Mouse (Mus musculus) urinary bladder, adult 18-20 months (tissue): ENCODE results near the gene Ltbp1.
A peak's percentile ranks its signal among the peaks of the same experiment; 100 is the strongest.

ENCODE experiments used
- DNase-seq, 2 experiments: peaks; one replicate each; pipeline ENCODE4 v3.0.0; 2022; ENCODE audit warnings: low spot score in 2 of 2, mixed read lengths in 2 of 2

The Ltbp1 gene

GRCm38 (mm10) chr17:75005281-75005684 lies at the start of gene Ltbp1:
TSS of gene Ltbp1 (plus strand) at chr17:75005568.
- DNase-seq = peak; percentile 50 to 61

DNA sequence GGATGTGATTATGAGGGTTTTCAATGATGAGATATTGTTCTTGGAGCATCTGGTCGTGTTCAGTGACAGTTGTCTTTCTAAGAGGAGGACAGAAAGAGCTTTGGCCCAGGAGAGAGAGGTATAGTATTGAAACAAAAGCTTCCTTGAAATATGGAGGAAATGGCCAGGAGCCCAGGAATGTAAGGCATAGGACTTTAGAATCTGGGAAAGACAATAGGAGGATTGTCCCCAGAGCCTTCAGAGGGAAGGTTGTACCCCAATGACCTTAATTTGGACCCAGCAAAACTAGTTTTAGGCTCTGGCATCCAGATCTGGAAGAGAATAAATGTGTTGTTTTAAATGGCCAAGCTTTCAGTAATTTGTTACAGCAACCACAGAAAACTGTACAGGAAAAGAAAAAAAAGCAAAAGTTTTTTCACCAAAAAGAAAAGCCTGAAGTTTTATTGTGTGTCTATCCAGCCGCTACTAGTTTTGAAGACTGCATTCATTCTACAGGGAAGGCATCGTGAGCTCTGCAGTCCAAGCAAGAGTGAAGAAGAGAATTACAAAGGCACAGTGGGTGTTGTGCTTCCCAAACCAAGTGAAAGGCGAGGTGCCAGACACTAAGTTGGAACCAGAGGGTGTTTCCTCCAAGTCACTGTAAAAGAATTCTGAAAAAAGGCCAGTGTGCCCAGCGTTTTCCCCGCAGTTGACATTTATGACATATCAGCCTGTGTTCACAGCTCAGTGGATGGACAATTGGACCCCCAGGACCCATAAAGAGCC lies 45.7 kb upstream of the Ltbp1 start:
- DNase-seq = no peak

DNA sequence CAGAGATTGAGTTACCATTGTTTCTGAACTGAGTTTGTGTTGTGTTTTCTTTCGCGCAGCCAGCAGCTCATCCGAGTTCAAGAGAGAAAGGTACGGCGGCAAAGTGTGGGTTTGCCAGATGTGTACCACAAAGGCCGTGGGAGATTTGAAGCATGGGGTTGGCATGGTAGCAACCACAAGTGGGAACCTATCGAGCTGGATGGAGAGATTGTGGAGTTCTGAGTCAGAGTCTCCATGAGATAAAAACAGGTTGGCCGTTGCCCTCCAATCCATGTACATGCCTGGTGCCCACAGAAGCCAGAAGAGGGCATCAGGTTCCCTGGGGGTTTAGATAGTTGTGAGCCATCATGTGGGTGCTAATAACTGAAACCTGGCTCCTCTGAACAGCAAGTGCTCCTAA lies 42.1 kb upstream of the Ltbp1 start:
- DNase-seq = no peak

- no peak for DNase-seq
Measured at GRCm38 (mm10) chr17:74963861-74964260, 41.5 kb upstream of the Ltbp1 start.

GRCm38 (mm10) chr17:74967298-74967848 lies 38.0 kb upstream of the Ltbp1 start:
- DNase-seq = no peak

- no peak for DNase-seq
Measured at GRCm38 (mm10) chr17:74968152-74968712, 37.1 kb upstream of the Ltbp1 start.

DNA sequence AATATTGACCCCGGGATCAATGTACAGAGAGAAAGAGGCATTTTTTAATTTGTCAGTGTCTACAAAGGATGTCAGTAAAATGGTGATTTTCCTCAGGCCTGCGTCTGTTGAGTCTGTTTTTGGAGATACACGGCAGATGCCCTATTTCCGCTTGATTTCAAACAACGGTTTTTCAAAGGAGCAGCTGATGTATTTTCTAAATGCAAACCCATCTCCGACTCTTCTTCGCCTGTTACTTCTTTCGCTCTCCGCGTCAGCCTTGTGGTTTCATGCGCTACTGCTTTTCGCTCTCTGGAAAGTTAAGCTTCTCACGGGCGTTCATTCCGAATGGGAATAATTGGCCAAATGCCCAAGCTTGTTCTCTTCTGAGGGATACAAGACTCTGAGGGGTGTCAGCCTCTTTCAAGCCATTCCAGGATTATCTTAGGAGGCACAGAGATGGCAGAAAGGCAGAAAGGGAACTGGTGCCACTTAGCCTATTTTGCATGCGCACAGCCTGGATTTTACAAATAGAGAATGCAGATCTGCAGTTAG lies 36.6 kb upstream of the Ltbp1 start:
- DNase-seq = no peak

DNA sequence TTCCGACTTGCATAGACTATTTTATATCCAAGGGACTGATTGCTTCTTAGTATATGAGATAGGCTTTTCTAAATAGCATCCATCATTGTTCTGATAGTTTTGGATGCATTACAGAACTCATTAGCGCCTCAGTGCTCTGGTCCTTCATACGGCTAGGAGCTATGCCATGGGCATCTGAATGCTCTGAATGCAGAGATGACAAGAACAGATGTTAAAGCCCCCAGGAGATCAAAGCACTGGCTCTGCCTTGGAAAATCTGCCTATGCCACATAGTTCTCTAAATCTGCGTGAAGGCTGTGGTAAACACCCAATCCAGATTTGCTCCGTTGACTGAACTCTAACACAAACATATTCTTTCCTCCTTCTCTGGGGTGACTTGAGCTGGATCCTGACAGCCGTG lies 30.2 kb upstream of the Ltbp1 start:
- DNase-seq = no peak

- no peak for DNase-seq
Measured at GRCm38 (mm10) chr17:74976167-74976985, 29.0 kb upstream of the Ltbp1 start.

DNA sequence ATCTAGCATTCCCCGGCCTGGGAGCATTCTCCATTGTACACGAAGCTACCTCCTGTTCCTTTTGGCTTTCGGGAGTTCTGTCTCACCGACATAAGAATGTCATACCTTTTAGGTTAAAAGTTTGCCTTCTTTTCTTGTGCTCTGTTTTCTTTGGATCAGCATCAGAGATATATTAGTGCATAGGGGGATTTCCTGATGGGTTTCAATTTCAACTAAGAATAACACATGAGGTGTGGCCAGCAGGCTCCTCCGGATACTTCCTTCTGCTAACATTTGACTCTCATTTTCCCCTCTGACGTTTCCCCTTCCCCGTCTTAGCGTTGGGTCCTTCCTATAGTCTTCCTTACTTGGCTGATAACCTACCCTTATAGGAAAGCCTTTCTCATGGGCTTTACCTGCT lies 25.6 kb upstream of the Ltbp1 start:
- no peak for DNase-seq

GRCm38 (mm10) chr17:74981703-74982102 lies 23.7 kb upstream of the Ltbp1 start:
- no peak for DNase-seq

- no peak for DNase-seq
Measured at GRCm38 (mm10) chr17:74982880-74983279, 22.5 kb upstream of the Ltbp1 start.

DNA sequence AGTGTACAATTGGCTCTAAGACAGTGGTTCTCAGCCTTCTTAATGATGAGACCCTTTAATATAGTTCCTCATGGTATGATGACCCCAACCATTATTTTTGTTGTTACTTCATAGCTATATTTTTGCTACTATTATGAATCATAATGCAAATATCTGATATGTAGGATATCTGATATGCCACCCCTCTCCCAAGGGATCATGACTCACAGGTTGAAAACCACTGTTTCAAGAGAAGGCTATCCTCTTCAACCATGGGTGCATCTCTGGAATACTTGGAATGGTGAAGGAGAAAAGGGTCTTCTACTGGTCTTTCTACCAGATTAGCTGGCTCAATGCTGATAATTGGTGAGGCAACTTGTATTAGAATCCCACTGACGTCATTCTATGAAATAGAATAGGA lies 21.3 kb upstream of the Ltbp1 start:
- DNase-seq = no peak

DNA sequence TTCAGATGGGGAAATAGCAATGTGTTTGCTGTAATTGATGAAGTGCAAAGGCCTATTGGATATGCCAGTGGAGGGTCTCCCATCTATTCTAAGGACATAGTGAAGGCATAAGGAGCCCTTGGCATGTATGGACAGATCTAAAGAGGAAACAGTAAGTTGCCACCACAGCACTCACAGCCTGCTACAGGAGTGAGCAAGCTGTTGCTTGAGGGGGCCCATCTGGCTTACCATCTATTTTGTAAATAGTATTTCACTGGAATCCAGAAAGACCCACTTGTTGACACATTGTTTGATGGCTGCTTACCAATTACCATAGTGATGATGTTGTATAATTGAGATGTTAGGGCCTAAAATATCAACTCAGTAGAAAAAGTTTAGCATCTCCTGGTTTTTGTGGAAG lies 20.7 kb upstream of the Ltbp1 start:
- DNase-seq = no peak

DNA sequence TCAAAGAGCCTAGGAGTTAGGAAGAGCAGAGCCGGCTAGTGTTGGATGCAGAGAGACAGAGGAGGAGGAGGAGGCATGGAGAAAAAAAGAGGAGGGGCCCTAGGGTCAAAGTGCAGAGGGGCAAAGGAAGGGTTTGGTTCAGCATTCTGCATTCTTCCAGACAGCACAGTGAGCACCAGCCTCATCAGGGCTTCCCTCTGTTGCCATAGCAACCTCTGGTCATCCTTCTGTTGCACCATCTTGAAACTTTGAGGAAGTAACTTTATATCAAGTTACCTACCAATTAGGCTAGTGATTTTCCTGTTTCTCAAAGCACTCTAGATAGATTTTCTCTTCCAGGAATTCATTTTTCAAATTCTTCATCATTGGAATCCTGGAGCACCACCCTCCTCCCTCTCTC lies 18.3 kb upstream of the Ltbp1 start:
- no peak for DNase-seq

DNA sequence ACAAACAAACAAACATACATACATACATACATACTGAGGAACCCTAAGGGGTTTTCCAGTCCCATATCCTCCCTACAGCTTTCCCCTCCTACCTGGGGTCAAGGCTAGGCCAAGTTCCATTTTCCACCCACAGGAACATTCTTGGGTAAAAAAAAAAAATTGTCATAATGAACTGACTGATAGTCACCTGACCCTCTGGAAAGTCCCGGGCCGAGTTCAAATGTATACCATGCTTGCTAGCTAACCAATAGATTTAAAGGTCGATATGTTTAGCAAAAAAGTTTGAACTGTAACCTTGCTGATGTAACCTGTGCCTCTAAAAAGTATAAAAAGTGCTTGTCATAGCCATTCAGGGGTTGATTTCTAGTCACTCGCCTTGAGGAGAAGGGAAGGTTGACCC lies 15.7 kb upstream of the Ltbp1 start:
- no peak for DNase-seq

DNA sequence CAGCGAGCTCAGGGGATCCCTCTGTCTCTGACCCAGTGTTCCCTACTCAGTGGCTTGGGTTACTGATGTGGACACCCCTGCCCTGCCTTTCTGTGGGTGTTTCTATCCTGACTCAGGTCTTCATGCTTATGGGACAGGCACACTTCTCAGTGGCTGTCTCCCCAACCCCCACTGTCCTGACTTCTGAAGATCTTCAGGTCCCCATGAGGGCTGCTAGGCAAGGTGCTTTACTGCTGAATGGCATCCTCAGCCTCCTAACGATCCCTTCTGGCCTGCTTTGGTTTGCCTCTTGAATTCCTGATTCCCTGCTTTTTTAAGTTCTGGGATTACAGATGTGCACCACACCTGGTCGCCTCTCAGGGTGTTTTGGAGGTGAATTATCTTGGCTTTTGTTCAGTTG lies 14.8 kb upstream of the Ltbp1 start:
- no peak for DNase-seq

DNA sequence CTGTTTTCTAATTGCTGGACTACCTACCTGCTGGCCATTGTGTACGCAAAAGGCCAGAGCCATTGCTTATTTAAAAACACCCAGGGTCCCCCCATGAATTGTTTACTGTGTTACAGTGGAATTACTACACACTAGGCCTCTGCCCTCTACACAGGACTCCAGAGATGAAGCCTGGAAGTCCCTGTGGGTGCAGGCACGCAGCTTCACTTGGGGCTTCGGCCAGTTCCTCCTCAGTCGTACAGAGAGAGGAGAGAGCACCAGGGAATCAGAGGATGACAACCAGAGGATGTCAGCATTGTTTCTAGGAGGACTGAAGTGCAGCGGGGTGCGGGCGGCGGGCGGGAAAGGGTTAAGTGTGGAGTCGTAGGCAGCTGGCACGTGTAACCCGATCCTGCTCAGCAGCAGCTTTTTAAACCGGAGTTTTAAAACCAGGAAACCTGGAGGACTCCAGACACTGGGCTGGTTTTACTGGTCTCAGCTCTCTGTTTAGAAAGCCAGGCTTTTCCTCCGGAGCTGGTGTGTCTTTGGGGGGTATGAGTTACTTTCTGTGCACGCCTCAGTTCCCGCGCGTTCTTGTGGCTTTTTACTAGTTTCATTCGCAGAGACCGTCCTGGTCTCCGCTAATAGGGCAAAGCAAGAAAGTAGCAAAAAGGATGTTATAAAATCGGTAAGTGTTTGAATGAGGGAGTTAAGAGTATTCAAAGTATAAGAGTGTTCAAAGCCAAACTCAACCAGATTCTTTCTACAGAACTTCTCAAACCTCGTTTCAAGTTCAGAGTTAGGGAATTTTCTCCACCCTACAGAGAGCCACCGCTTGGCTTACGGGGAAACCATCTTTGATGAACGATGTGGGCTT lies 11.4 kb upstream of the Ltbp1 start:
- peak in 1 of 2 experiments; percentile 38 for DNase-seq

DNA sequence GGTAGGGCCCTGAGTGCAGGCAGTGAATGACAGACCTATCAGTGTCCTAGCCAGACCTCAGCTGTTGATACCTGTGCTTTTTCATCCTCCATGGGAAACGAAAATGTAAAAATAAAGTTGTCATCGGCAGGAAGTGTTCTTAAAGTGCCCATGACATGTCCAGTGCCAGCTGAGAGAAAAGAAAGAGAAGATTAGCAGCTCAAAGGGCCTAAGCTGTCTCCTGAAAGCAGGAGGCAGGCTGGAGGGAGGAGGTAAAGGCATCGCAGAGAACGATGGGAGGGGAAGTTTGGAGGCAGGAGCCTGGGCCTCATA lies 10.8 kb upstream of the Ltbp1 start:
- DNase-seq = peak in 1 of 2 experiments; percentile 8

DNA sequence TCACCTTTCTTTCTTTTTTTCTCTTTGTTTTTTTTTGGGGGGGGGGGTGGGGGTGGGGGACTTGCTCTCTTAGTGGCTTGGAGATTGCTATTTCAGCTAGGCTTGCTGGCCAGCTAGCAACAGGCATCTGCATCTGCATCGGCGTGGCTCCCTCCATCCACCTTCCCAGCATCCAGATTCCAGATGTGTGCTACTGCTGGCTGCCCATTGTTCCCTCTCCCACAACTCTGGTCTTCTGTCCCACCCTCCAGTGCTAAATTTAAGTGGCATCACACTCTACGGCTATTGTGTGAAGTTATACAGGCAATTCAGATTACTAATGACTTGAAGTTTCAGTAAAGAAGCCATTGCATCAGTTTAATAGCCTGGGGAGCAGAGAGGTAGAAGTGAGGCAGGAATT lies 10.1 kb upstream of the Ltbp1 start:
- DNase-seq = no peak

DNA sequence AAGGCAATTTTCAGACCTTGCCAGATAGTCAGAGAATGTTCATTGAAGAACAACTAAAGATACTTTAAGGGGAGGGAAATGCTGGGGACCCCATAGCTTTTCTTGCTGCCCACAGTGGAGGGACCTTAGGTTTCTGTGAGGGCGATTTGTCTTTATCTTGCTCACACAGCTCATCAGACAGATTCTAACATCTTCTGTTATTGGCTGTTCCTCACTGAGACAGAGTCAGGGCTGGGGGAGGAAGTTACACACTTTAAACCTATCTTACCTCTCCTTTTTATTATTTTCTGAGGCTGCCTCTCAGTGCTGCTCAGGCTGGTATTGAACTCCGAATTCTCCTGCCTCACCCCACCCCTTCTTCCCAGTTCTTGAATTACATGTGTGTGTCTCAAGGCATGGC lies 5.3 kb upstream of the Ltbp1 start:
- no peak for DNase-seq
